Mouse (Mus musculus): ENCODE results near the gene Nudt2.

GRCm38 (mm10) chr4:41468396-41469080 is 3.6 kb downstream of the Nudt2 start:
- TF ChIP-seq TAL1 (IDR thresholded peaks at IDR 0.05; ENCODE audit: low read length), result no peak
- no peak for TF ChIP-seq GATA1 (IDR thresholded peaks at IDR 0.05; ENCODE audit: low read length)

Measured in erythroblast, embryonic 14.5 days (primary cell).